Mouse (Mus musculus) liver, postnatal 0 days (tissue): ENCODE results near the gene Rasal1.

Experiments used
- CTCF ChIP-seq: sonication (generic); IDR thresholded peaks from 2 replicates; pipeline ENCODE4 v1.5.1; 2016; ENCODE audit warnings: antibody characterized with exemption, low read depth
- EP300 ChIP-seq: IDR thresholded peaks from 2 replicates; pipeline ENCODE4 v1.6.1; 2016; ENCODE audit warnings: antibody characterized with exemption, low read depth, mild to moderate bottlenecking

GRCm38 (mm10) chr5:120677516-120677915, 28.9 kb downstream of the Rasal1 start:
- no peak for TF ChIP-seq CTCF
- TF ChIP-seq EP300: no peak
